Mouse (Mus musculus) heart, adult 2 months (tissue): ENCODE measurements around the gene Unc5c.

Experiments used
- CTCF ChIP-seq: fragments of 200-600 bp; IDR thresholded peaks from 2 replicates; pipeline ENCODE4 v1.8.1; 2022; ENCODE audit warnings: antibody characterized with exemption, mild to moderate bottlenecking, moderate library complexity
- EP300 ChIP-seq: fragments of 200-500 bp; IDR thresholded peaks from 2 replicates; pipeline ENCODE4 v1.6.1; 2011; ENCODE audit warnings: low read depth, low read length, control low read depth; ENCODE audit not compliant: insufficient read depth
- POLR2A ChIP-seq: fragments of 200-500 bp; IDR thresholded peaks from 2 replicates; pipeline ENCODE4 v1.6.1; 2011; ENCODE audit warnings: mild to moderate bottlenecking, low read depth, low read length, control low read depth; ENCODE audit not compliant: insufficient read depth

DNA sequence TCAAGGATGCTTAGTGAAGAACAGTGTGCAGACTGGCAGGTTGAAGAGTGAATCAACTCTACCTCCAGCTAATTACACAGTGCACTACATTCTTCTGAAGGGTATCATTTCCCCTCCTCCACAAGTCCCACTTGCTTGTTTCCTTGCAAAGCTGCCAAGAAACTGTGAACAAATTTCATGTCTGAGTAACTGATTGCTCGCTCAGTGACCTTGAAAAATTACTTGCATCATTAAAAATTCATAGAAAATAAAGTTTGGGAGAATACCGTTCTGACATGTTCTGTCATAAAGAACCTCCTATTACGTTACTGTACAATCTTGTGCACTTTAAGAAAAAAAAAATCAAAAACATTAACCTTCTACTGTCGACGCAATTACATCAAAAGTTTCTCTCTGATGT is 92.1 kb downstream of the Unc5c start:
- TF ChIP-seq EP300 (no peak), CTCF (no peak), POLR2A (no peak)
